Mouse (Mus musculus) CH12.LX (cell line): ENCODE results near the gene Psma1.

Source experiments
- CTCF ChIP-seq, 2 experiments: IDR thresholded peaks in 1 of 2; conservative IDR thresholded peaks in 1 of 2; 2 replicates each; pipeline ENCODE4 v1.5.1; 2011 to 2012; ENCODE audit warnings: low read depth in 2 of 2, low read length in 2 of 2, improper control_type of control experiment in 1 of 2, inconsistent platforms in 1 of 2, mild to moderate bottlenecking in 1 of 2, moderate library complexity in 1 of 2
- ETS1 ChIP-seq: conservative IDR thresholded peaks from 2 replicates; pipeline ENCODE4 v1.6.1; 2012; ENCODE audit warnings: low read depth, mild to moderate bottlenecking, inconsistent platforms, low read length, improper control_type of control experiment, moderate library complexity
- ZKSCAN1 ChIP-seq: IDR thresholded peaks from 2 replicates; pipeline ENCODE4 v1.6.1; 2012; ENCODE audit warnings: low read depth, inconsistent platforms, low read length, improper control_type of control experiment, borderline replicate concordance
- ZMIZ1 ChIP-seq: IDR thresholded peaks from 2 replicates; pipeline ENCODE4 v1.6.1; 2012; ENCODE audit warnings: low read depth, mild to moderate bottlenecking, inconsistent platforms, low read length, improper control_type of control experiment

DNA sequence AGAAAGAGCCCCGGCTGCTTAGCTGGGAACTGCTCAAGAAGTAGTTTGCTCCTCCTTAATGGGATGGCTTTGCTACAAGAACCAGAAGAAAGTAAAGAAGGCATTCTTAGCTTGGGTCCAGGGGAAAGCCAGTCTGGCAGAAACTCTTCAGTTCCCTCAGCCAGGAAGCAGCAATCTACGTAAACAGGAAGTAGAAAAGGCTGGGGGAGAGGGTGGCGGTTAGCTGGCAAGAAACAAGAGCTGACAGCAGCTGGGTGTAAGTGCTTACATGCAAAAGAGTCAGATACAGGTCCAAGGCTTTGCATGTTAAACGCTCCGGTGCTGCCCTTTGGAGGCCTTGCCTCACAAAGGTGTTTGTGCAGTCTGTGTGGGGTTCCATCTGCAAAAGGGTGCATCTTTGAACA is 41.5 kb upstream of the Psma1 start:
- TF ChIP-seq ETS1 (peak; percentile 95), ZKSCAN1 (no peak), ZMIZ1 (peak; percentile 84), CTCF (conservative IDR thresholded peaks at IDR 0.05 in 1 of 2, IDR thresholded peaks at IDR 0.05 in 1 of 2; ENCODE audit: low read depth in 2 of 2, low read length in 2 of 2) (no peak)
